Mouse (Mus musculus) lung, adult 2 months (tissue): ENCODE data around the gene Adamts10.

Experiments
- CTCF ChIP-seq: fragments of 200-500 bp; IDR thresholded peaks from 2 replicates; pipeline ENCODE4 v1.5.1; 2011; ENCODE audit warnings: mild to moderate bottlenecking, low read length, control low read depth; ENCODE audit not compliant: insufficient read depth
- POLR2A ChIP-seq: fragments of 200-500 bp; IDR thresholded peaks from 2 replicates; pipeline ENCODE4 v1.6.1; 2011; ENCODE audit warnings: low read depth, mild to moderate bottlenecking, control low read depth, low read length, borderline replicate concordance; ENCODE audit errors: extremely low read depth

DNA sequence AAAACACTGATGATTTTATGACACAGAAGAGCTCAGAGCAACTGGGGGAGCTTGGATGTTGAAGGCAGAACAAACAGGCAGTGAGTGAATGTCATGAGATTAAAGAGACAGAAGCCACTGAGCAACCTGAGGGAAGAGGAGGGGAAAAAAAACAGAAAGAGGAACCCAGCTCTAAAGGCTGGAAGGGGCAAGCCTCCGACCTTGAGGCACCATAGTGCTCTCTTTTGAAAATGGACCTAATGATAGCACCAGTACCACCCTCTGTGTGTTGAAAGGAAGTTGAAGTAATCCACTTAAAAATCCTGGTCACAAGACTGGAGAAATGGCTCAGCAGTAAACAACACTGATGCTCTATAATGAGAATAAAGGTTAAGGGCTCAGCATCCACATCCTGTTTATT lies 40.6 kb downstream of the Adamts10 start:
- TF ChIP-seq CTCF (no peak), POLR2A (no peak)
